Mouse (Mus musculus): Measurements from ENCODE around the gene Afm. TPM values are rescaled to one million over a fixed set of nuclear protein-coding genes. Genes with fewer than 3 reads are reported as not detected.

Afm gene
- polyA plus RNA-seq, 1 experiment: not detected

DNA sequence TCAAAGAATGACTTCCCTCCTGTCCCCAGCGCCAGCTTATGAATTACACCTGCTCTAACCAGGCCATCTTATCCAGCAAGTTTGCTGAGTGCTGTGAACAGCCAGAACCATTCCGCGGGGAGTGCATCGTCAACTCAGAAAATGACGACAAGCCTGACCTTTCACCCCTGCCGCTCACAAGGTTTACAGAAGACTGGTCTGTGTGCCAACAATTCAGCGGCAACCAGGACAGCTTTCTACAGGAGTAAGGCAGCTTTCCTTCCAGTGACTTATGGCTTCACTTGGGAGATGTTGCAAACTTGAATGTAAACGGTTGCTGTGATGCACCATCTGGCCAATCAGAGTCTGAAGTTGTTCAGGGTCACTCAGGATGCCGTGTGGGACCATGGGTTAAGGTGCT is 59.0 kb downstream of the Afm start:
- Histone ChIP-seq H3K4me3 (ENCODE audit: insufficient read depth, low read length) (no peak overlapping the region), H3K4me1 (ENCODE audit: control insufficient read depth, insufficient read depth, low read length) (no peaks in the 10 kb centered on the region), H3K27ac (ENCODE audit: insufficient read depth, low read length) (no peak overlapping the region)
- TF ChIP-seq CTCF (IDR thresholded peaks at IDR 0.05; ENCODE audit: borderline replicate concordance, insufficient read depth, low read length) (no peak), POLR2A (IDR thresholded peaks at IDR 0.05; ENCODE audit: low read depth, low read length) (no peak)

DNA sequence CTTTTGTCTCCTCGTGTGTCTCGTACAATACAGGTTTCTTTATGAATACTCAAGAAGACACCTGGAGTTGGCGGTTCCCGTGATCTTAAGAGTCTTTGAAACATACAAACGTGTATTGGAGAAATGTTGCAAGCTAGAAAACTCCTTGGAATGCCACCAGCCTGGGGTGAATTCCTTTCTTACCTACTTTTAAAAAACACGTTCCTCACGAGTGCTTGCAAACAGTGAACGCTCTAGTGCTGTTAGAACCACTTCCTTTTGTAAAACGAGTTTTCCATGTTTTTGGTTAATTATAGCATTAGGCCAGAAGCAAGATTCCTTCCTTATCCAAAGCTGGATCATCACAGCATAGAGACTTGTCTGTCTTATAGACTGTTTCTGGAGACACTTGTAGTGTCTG is 60.8 kb downstream of the Afm start:
- H3K27ac ChIP-seq (ENCODE audit: insufficient read depth, low read length): no peak overlapping the region
- no peaks in the 10 kb centered on the region for H3K4me1 ChIP-seq (ENCODE audit: control insufficient read depth, insufficient read depth, low read length)
- no peak for TF ChIP-seq POLR2A (IDR thresholded peaks at IDR 0.05; ENCODE audit: low read depth, low read length)
- no peak overlapping the region for H3K4me3 ChIP-seq (ENCODE audit: insufficient read depth, low read length)

DNA sequence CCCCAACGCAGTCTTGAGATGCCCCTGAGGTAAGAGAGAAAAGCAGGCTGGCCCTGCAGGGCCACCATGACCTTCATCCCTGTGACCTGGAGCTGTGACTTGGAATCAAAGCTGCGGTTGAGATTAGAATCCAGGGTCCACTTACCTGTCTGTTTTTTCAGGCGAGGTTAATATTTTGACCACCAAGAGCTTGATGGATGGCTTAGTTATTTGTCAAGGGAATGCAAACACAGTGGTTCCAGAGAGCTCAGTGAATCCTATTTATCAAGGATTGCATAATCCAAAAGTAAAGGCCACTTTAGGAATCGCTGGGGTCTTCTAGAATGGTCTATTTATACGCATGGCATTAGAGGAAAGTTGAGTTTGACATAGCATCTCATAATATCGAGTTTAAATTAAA is 63.4 kb downstream of the Afm start:
- Histone ChIP-seq H3K4me3 (ENCODE audit: insufficient read depth, low read length) (no peak overlapping the region), H3K27ac (ENCODE audit: insufficient read depth, low read length) (no peak overlapping the region), H3K4me1 (ENCODE audit: control insufficient read depth, insufficient read depth, low read length) (no peaks in the 10 kb centered on the region)
- no peak for TF ChIP-seq POLR2A (IDR thresholded peaks at IDR 0.05; ENCODE audit: low read depth, low read length)
- no peak for TF ChIP-seq CTCF (IDR thresholded peaks at IDR 0.05; ENCODE audit: borderline replicate concordance, insufficient read depth, low read length)

- TF ChIP-seq CTCF (IDR thresholded peaks at IDR 0.05; ENCODE audit: borderline replicate concordance, insufficient read depth, low read length) (no peak), POLR2A (IDR thresholded peaks at IDR 0.05; ENCODE audit: low read depth, low read length) (no peak)
- Histone ChIP-seq H3K4me1 (ENCODE audit: control insufficient read depth, insufficient read depth, low read length) (no peaks in the 10 kb centered on the region), H3K4me3 (ENCODE audit: insufficient read depth, low read length) (no peak overlapping the region), H3K27ac (ENCODE audit: insufficient read depth, low read length) (no peak overlapping the region)
Observed at GRCm38 (mm10) chr5:90584799-90585198, 66.1 kb downstream of the Afm start.

- H3K27ac ChIP-seq (ENCODE audit: insufficient read depth, low read length): no peak overlapping the region
- H3K4me1 ChIP-seq (ENCODE audit: control insufficient read depth, insufficient read depth, low read length): no peaks in the 10 kb centered on the region
- no peak overlapping the region for H3K4me3 ChIP-seq (ENCODE audit: insufficient read depth, low read length)
- TF ChIP-seq POLR2A (IDR thresholded peaks at IDR 0.05; ENCODE audit: low read depth, low read length) (no peak), CTCF (IDR thresholded peaks at IDR 0.05; ENCODE audit: borderline replicate concordance, insufficient read depth, low read length) (no peak)
Observed at GRCm38 (mm10) chr5:90586511-90586910, 67.8 kb downstream of the Afm start.

DNA sequence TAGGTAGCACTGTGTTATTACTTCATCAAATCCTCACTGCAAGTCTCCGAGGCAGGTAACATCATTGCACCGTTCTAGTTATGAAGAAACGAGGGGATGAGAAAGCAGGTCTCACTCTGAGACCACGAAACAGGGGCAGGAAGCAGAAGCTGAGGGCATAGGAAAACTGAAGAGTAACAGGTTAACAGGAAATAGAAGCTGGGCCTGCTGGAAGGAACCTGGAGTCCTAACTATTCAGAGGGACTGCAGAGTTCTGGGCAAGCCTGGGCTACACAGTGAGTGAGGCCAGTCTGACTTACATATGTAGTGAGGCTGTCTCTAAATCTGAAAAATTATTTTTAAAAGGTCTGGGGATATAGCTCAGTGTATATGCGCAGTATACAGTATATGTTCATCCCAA is 69.4 kb downstream of the Afm start:
- no peak overlapping the region for H3K4me3 ChIP-seq (ENCODE audit: insufficient read depth, low read length)
- no peak overlapping the region for H3K27ac ChIP-seq (ENCODE audit: insufficient read depth, low read length)
- TF ChIP-seq CTCF (IDR thresholded peaks at IDR 0.05; ENCODE audit: borderline replicate concordance, insufficient read depth, low read length) (no peak), POLR2A (IDR thresholded peaks at IDR 0.05; ENCODE audit: low read depth, low read length) (no peak)

GRCm38 (mm10) chr5:90588708-90589595 is 70.2 kb downstream of the Afm start:
- Histone ChIP-seq H3K4me3 (ENCODE audit: insufficient read depth, low read length) (peak overlapping the region; percentile 12; the same call in 1 of the 2 replicates), H3K27ac (ENCODE audit: insufficient read depth, low read length) (no peak overlapping the region), H3K4me1 (ENCODE audit: control insufficient read depth, insufficient read depth, low read length) (no peaks in the 10 kb centered on the region)
- peak; percentile 28; the same call in 1 of the 2 replicates for TF ChIP-seq POLR2A (IDR thresholded peaks at IDR 0.05; ENCODE audit: low read depth, low read length)
- TF ChIP-seq CTCF (IDR thresholded peaks at IDR 0.05; ENCODE audit: borderline replicate concordance, insufficient read depth, low read length): peak; percentile 43; the same call in 1 of the 2 replicates

More for the DNA sequence above, 69.4 kb downstream of the Afm start:
- H3K4me1 ChIP-seq (ENCODE audit: control insufficient read depth, insufficient read depth, low read length): no peaks in the 10 kb centered on the region

- no peak overlapping the region for H3K27ac ChIP-seq (ENCODE audit: insufficient read depth, low read length)
- TF ChIP-seq POLR2A (IDR thresholded peaks at IDR 0.05; ENCODE audit: low read depth, low read length) (no peak), CTCF (IDR thresholded peaks at IDR 0.05; ENCODE audit: borderline replicate concordance, insufficient read depth, low read length) (no peak)
- H3K4me1 ChIP-seq (ENCODE audit: control insufficient read depth, insufficient read depth, low read length): no peaks in the 10 kb centered on the region
Observed at GRCm38 (mm10) chr5:90590676-90591075, 71.9 kb downstream of the Afm start.

GRCm38 (mm10) chr5:90591936-90592335 is 73.2 kb downstream of the Afm start:
- no peak for TF ChIP-seq POLR2A (IDR thresholded peaks at IDR 0.05; ENCODE audit: low read depth, low read length)
- no peak for TF ChIP-seq CTCF (IDR thresholded peaks at IDR 0.05; ENCODE audit: borderline replicate concordance, insufficient read depth, low read length)

More at GRCm38 (mm10) chr5:90590676-90591075, 71.9 kb downstream of the Afm start:
- no peak overlapping the region for H3K4me3 ChIP-seq (ENCODE audit: insufficient read depth, low read length)

GRCm38 (mm10) chr5:90594945-90595344 is 76.2 kb downstream of the Afm start:
- TF ChIP-seq CTCF (IDR thresholded peaks at IDR 0.05; ENCODE audit: borderline replicate concordance, insufficient read depth, low read length) (no peak), POLR2A (IDR thresholded peaks at IDR 0.05; ENCODE audit: low read depth, low read length) (no peak)

More at GRCm38 (mm10) chr5:90591936-90592335, 73.2 kb downstream of the Afm start:
- no peaks in the 10 kb centered on the region for H3K4me1 ChIP-seq (ENCODE audit: control insufficient read depth, insufficient read depth, low read length)
- no peak overlapping the region for H3K27ac ChIP-seq (ENCODE audit: insufficient read depth, low read length)
- H3K4me3 ChIP-seq (ENCODE audit: insufficient read depth, low read length): no peak overlapping the region

More at GRCm38 (mm10) chr5:90594945-90595344, 76.2 kb downstream of the Afm start:
- H3K4me3 ChIP-seq (ENCODE audit: insufficient read depth, low read length): no peak overlapping the region
- H3K27ac ChIP-seq (ENCODE audit: insufficient read depth, low read length): no peak overlapping the region
- H3K4me1 ChIP-seq (ENCODE audit: control insufficient read depth, insufficient read depth, low read length): no peaks in the 10 kb centered on the region

Measured in embryonic fibroblast, embryonic 13.5 days (primary cell).